Mouse (Mus musculus) inflammation-experienced regulatory T-cells, adult 6 months (primary cell): ENCODE measurements around the gene Ralgps1. TPM values are rescaled to one million over a fixed set of nuclear protein-coding genes. Genes with fewer than 3 reads are reported as not detected.
A peak's percentile ranks its signal among the peaks of the same experiment; 100 is the strongest.

ENCODE experiments used
- ATAC-seq: one replicate; pipeline ENCODE4 v1.8.0; 2017
- polyA plus RNA-seq, 3 experiments: library from polyadenylated mRNA; unstranded; fragments of 100-300 nt; shearing (Covaris generic); gene quantifications; one replicate each; pipeline ENCODE4 v1.2.1; 2017

Gene Ralgps1
- polyA plus RNA-seq = 10 to 100 TPM in 1 of 3 experiments, 1 to 10 TPM in 2; 5.2 to 14.8 (median 7.4) TPM

- peak; percentile 97 for ATAC-seq
Observed at GRCm38 (mm10) chr2:33370777-33371647, at the start of gene Ralgps1. TSS of gene Ralgps1 (minus strand) at chr2:33371486.

- ATAC-seq = no peak
Observed at GRCm38 (mm10) chr2:33417454-33417853, 46.2 kb upstream of the Ralgps1 start.

GRCm38 (mm10) chr2:33414019-33414418 is 42.7 kb upstream of the Ralgps1 start:
- ATAC-seq = no peak

GRCm38 (mm10) chr2:33412111-33412510 is 40.8 kb upstream of the Ralgps1 start:
- ATAC-seq = no peak

GRCm38 (mm10) chr2:33403511-33404003 is 32.3 kb upstream of the Ralgps1 start:
- ATAC-seq = no peak

GRCm38 (mm10) chr2:33402638-33403037 is 31.4 kb upstream of the Ralgps1 start:
- no peak for ATAC-seq

- no peak for ATAC-seq
Observed at GRCm38 (mm10) chr2:33402236-33402635, 30.9 kb upstream of the Ralgps1 start.

- ATAC-seq = no peak
Observed at GRCm38 (mm10) chr2:33401217-33401616, 29.9 kb upstream of the Ralgps1 start.

- ATAC-seq = no peak
Observed at GRCm38 (mm10) chr2:33400541-33400940, 29.3 kb upstream of the Ralgps1 start.

- no peak for ATAC-seq
Observed at GRCm38 (mm10) chr2:33399091-33399490, 27.8 kb upstream of the Ralgps1 start.

GRCm38 (mm10) chr2:33397036-33397435 is 25.8 kb upstream of the Ralgps1 start:
- no peak for ATAC-seq

GRCm38 (mm10) chr2:33395053-33395452 is 23.8 kb upstream of the Ralgps1 start:
- no peak for ATAC-seq

GRCm38 (mm10) chr2:33393951-33394635 is 22.8 kb upstream of the Ralgps1 start:
- no peak for ATAC-seq

- no peak for ATAC-seq
Observed at GRCm38 (mm10) chr2:33393021-33393420, 21.7 kb upstream of the Ralgps1 start.

GRCm38 (mm10) chr2:33371648-33372408 is 542 bp upstream of the Ralgps1 start:
- ATAC-seq = no peak

- peak; percentile 18 for ATAC-seq
Observed at GRCm38 (mm10) chr2:33370276-33370776, 960 bp downstream of the Ralgps1 start.

- ATAC-seq = no peak
Observed at GRCm38 (mm10) chr2:33369453-33369852, 1.8 kb downstream of the Ralgps1 start.

GRCm38 (mm10) chr2:33368486-33368885 is 2.8 kb downstream of the Ralgps1 start:
- no peak for ATAC-seq

GRCm38 (mm10) chr2:33365703-33366471 is 5.4 kb downstream of the Ralgps1 start:
- no peak for ATAC-seq

- no peak for ATAC-seq
Observed at GRCm38 (mm10) chr2:33364656-33365055, 6.6 kb downstream of the Ralgps1 start.

- no peak for ATAC-seq
Observed at GRCm38 (mm10) chr2:33363890-33364289, 7.4 kb downstream of the Ralgps1 start.
